Mouse (Mus musculus) skeletal muscle tissue, postnatal 0 days (tissue): Measurements from ENCODE around the gene 4930430A15Rik. TPM values are rescaled to one million over a fixed set of nuclear protein-coding genes. Genes with fewer than 3 reads are reported as not detected.

Experiments
- polyA plus RNA-seq: library from polyadenylated mRNA; unstranded; fragments of >200 nt; fragmentation: Nextera tagmentation; extraction: Ambion mirVana; gene quantifications from 2 replicates; pipeline ENCODE4 v1.2.1, GENCODE M21; 2015

The 4930430A15Rik gene
- polyA plus RNA-seq, result not detected in 2 replicates

DNA sequence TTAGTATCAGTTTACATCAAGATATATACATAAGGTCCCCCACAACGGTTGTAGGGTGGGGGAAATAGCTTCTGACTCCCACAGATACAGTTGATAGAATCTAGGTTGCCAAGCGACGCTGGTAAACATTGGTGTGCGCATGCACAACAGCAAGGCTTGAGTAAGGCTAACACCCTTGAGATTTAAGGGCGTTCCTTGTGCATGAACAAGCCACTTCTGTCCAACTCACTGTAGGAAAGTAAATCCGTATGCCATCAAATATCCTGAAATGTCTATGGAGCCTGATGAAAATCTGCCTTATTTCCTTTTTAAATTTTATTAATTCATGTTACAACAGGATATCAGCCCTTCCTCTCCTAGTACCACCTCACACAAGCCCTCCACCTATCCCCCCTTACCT is at the start of gene 4930430A15Rik:
4930430A15Rik (minus strand) TSS at position 101 of the 400 bp plus-strand sequence.

DNA sequence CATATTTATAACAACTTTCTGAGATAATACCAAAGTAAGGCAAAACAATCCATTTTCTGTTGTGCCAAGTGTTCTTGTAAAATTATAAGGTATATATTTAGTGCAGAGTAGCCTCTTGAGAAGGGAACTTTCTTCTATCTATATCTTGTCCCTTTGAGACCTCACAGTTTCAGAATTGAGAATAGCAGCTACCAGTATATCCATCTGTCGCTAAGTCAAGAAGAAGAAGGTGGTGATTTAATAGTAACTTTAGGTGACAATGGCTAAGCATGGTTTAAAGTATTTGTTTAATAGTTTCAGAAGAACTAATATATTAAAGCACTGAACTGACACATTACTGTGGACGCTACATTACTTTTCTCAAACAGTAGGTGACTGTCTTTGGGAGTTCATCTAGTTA is 44.6 kb upstream of the 4930430A15Rik start, which contains the start of gene Olfr1277:
Olfr1277 (minus strand) TSS at position 101 of the 400 bp plus-strand sequence.

DNA sequence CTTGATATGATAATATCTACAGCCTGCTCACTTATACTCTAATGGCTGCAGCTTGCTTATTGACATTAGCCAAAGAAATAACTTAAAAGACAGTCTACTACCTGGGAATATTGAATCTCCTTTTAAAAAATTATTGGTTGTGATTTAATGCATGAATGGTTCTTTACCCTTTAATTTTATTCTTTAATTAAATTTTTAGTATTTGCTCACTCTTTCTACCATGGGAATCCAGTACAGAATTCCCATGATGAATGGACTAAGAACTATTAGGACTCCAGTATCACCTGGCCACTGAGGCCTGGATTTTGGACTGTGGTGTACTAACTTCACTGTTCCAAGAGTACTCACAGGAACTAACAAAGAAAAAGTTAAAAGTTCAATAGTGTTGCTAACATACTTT is 24.8 kb upstream of the 4930430A15Rik start, which contains the start of gene Olfr1276:
Olfr1276 (plus strand) TSS at position 301 of the 400 bp plus-strand sequence.

DNA sequence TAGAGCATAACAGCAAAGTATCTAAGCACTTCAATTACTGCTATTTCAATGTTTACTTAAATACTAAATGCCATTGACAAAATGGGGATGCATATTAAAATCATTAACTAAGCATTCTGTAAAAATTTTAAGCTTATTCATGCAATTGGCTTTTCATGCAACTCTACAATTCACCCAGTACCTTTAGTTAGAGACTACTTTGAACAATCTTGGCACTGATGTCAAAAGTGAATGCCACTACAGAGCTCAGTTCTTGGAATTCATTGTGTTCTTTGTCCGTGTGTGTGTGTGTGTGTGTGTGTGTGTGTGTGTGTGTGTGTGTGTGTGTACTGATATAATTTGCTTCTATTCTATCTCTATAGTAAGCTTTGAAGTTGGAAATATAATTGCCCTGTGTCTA is 5.8 kb upstream of the 4930430A15Rik start, which contains the start of gene Olfr1275:
Olfr1275 (minus strand) TSS at position 101 of the 400 bp plus-strand sequence.

DNA sequence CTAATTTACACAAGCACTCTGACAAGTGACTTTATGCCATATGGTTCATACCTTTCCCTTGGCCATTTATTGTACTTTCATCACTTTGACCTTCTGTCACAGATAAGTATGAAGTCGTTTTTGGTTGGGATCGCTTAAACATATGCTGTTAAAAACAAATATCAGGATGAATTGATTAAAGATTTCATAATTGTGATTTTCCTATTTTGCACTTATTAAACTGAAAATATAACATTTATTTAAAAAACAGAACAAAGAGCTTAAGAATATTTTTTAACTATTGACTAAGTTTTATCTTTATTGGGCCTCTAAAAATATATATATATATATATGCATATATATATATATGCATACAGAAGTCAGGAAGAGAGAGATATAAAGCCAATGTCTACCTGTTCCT is 76.6 kb downstream of the 4930430A15Rik start, which contains the start of gene Gm15130:
Gm15130 (minus strand) TSS at position 101 of the 400 bp plus-strand sequence.

Other genes starting within 250 kb of the 4930430A15Rik start
- not detected in 2 replicates for gene Gm13941, start 123.6 kb downstream of the 4930430A15Rik start, polyA plus RNA-seq
- gene Gm15130, start 76.7 kb downstream of the 4930430A15Rik start, polyA plus RNA-seq, result not detected in 2 replicates
- not detected in 2 replicates for gene Olfr1275, start 5.7 kb upstream of the 4930430A15Rik start, polyA plus RNA-seq
- not detected in 2 replicates for gene Olfr1276, start 24.9 kb upstream of the 4930430A15Rik start, polyA plus RNA-seq
- not detected in 2 replicates for gene Olfr1277, start 44.5 kb upstream of the 4930430A15Rik start, polyA plus RNA-seq
- gene Olfr1278, start 60.5 kb upstream of the 4930430A15Rik start, polyA plus RNA-seq, result not detected in 2 replicates
- not detected in 2 replicates for gene Olfr1279, start 71.0 kb upstream of the 4930430A15Rik start, polyA plus RNA-seq
- not detected in 2 replicates for gene Olfr1280, start 84.4 kb upstream of the 4930430A15Rik start, polyA plus RNA-seq
- not detected in 2 replicates for gene Olfr1281, start 96.9 kb upstream of the 4930430A15Rik start, polyA plus RNA-seq
- not detected in 2 replicates for gene Olfr1282, start 106.5 kb upstream of the 4930430A15Rik start, polyA plus RNA-seq
- not detected in 2 replicates for gene Olfr1283, start 137.2 kb upstream of the 4930430A15Rik start, polyA plus RNA-seq
- not detected in 2 replicates for gene Olfr1284, start 145.9 kb upstream of the 4930430A15Rik start, polyA plus RNA-seq
- gene Olfr1286, start 193.5 kb upstream of the 4930430A15Rik start, polyA plus RNA-seq, result not detected in 2 replicates
- gene Olfr1287, start 219.5 kb upstream of the 4930430A15Rik start, polyA plus RNA-seq, result not detected in 2 replicates
- gene Olfr1288, start 244.5 kb upstream of the 4930430A15Rik start, polyA plus RNA-seq, result not detected in 2 replicates